Mouse (Mus musculus): ENCODE measurements at regions not wholly inside any gene's neighbourhood (a gene's known extent, or its start where the extent isn't known, plus 50 kb on each side); places are given as distances from the start of the nearest gene placed in this dataset.

DNA sequence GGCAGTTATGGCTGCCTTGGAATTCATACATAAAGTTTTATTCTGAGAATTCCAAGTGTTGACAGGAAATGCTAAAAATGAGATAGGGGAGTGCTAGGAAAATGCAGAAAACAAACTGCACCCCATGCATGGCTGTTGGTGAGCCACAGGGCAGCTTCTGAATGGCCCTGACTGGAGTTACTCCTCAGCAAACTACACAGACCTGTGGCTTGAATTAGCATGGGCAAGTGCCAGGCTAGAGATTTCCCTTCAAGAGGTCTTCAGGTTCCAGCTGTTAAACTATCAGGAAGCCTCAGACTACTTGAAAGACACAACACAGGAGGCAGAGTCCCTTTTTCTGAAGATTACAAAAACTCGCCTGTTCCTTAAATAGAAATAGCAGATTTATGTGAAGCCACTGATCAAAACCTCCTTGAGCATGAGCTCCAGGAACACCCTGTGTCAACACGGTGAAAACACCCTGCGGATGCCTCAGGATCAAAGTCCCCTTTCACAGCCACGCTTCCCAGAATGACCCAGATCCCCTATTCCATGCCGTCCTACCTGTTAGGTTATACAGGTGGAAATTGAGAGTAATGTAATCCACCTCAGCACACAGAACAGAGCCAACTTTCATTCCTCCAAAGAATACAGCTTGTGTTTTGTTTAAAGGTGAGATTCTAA lies 217.9 kb upstream of the Impg1 start:
- no peak overlapping the region for H3K4me3 ChIP-seq
- H3K27ac ChIP-seq, result no peak overlapping the region
- no peak overlapping the region for H3K9ac ChIP-seq
- H3K9me3 ChIP-seq, result no peaks in the 10 kb centered on the region
- WGBS, result 66% methylated on average over 5 of the region's 5 CpGs
- no peak for ATAC-seq (ENCODE audit: insufficient number of reproducible peaks, insufficient read depth, low FRiP score, low TSS enrichment)
- no peak overlapping the region for H3K4me2 ChIP-seq (replicated peaks)
- no peaks in the 10 kb centered on the region for H3K27me3 ChIP-seq
- H3K4me1 ChIP-seq, result no peaks in the 10 kb centered on the region
- H3K36me3 ChIP-seq, result no peaks in the 10 kb centered on the region

GRCm38 (mm10) chr9:80681709-80682108 lies 216.4 kb upstream of the Impg1 start:
- WGBS, result 88% methylated on average over 2 of the region's 2 CpGs

DNA sequence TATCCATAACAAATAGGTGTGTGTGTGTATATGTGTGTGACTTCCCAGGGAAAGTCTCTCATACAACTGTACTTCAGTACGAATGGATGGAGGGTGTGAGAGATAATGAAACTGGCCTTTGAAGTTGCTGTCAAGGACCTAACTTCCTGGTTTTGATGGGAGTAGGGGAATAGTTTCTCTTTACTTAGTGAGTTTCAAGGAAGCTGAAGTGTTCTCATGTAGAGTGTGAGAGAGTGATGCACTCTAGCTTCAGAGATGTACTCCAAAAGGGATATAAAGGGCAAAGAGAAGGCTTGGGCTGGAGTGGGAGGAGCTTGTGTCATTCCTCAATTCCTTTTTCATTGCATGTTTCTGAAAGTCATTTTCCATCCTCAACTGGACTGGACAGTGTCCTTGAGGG lies 206.2 kb upstream of the Impg1 start:
- H3K27ac ChIP-seq, result no peak overlapping the region
- no peak overlapping the region for H3K9ac ChIP-seq
- no peaks in the 10 kb centered on the region for H3K36me3 ChIP-seq
- H3K4me2 ChIP-seq (replicated peaks), result no peak overlapping the region
- H3K4me1 ChIP-seq, result no peaks in the 10 kb centered on the region
- no peaks in the 10 kb centered on the region for H3K27me3 ChIP-seq
- no peak overlapping the region for H3K4me3 ChIP-seq
- no peak for ATAC-seq (ENCODE audit: insufficient number of reproducible peaks, insufficient read depth, low FRiP score, low TSS enrichment)
- H3K9me3 ChIP-seq, result no peaks in the 10 kb centered on the region
- WGBS, result 91% methylated on average over 1 of the region's 1 CpGs

More at GRCm38 (mm10) chr9:80681709-80682108, 216.4 kb upstream of the Impg1 start:
- Histone ChIP-seq H3K27ac (no peak overlapping the region), H3K36me3 (no peaks in the 10 kb centered on the region), H3K9me3 (no peaks in the 10 kb centered on the region), H3K4me2 (replicated peaks) (no peak overlapping the region), H3K4me1 (no peaks in the 10 kb centered on the region), H3K4me3 (no peak overlapping the region), H3K27me3 (no peaks in the 10 kb centered on the region), H3K9ac (no peak overlapping the region)
- no peak for ATAC-seq (ENCODE audit: insufficient number of reproducible peaks, insufficient read depth, low FRiP score, low TSS enrichment)

- H3K9me3 ChIP-seq, result no peaks in the 10 kb centered on the region
- no peak overlapping the region for H3K27ac ChIP-seq
- H3K4me1 ChIP-seq, result no peaks in the 10 kb centered on the region
- H3K4me2 ChIP-seq (replicated peaks), result no peak overlapping the region
- no peaks in the 10 kb centered on the region for H3K27me3 ChIP-seq
- H3K9ac ChIP-seq, result no peak overlapping the region
- WGBS, result 65% methylated on average over 5 of the region's 5 CpGs
- no peak overlapping the region for H3K4me3 ChIP-seq
- no peaks in the 10 kb centered on the region for H3K36me3 ChIP-seq
- no peak for ATAC-seq (ENCODE audit: insufficient number of reproducible peaks, insufficient read depth, low FRiP score, low TSS enrichment)
Observed at GRCm38 (mm10) chr9:80668575-80669248, 203.4 kb upstream of the Impg1 start.

DNA sequence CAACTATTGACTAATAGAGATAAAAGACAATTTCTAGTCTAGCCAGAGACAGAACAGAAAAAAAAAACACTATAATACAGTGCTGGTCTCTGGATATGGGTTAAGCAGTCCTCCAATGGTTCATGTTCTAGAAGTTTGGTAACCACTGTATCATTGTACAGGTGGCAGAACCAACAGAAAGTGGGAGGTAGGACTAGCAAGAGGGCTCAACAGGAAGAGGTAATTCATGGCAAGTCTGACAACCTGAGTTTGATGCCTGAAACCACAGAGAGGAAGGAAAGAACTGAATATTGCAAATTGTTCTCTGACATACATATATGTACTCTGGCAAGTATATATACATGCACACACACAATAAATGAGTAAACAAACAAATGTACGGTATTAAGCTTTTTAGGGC lies 193.5 kb upstream of the Impg1 start:
- Histone ChIP-seq H3K4me3 (no peak overlapping the region), H3K9ac (no peak overlapping the region), H3K27me3 (no peaks in the 10 kb centered on the region), H3K9me3 (no peaks in the 10 kb centered on the region), H3K36me3 (no peaks in the 10 kb centered on the region), H3K27ac (no peak overlapping the region), H3K4me1 (no peaks in the 10 kb centered on the region), H3K4me2 (replicated peaks) (no peak overlapping the region)
- WGBS, result 75% methylated on average over 1 of the region's 1 CpGs
- ATAC-seq (ENCODE audit: insufficient number of reproducible peaks, insufficient read depth, low FRiP score, low TSS enrichment), result no peak

DNA sequence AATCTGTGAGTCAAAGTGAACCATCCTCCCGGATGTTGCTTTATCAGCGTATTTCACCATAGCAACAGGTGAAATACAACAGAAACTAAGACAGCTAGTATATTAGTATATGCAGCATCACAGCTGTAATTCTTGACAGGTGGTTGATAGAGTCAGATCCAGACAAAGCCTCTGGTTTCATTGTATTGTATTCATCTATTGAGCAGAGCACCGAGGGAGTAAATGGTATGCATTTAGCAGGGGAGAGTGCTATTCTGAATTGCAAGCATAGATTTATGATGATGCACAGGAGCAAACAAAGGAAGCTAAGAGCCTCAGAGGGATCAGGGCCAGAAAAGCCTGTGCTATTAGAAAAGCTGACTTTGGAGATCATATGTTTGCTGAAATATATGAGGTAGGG lies 149.8 kb upstream of the Impg1 start:
- Histone ChIP-seq H3K27me3 (no peaks in the 10 kb centered on the region), H3K9ac (no peak overlapping the region), H3K27ac (no peak overlapping the region), H3K36me3 (no peaks in the 10 kb centered on the region), H3K4me1 (no peaks in the 10 kb centered on the region), H3K4me3 (no peak overlapping the region), H3K9me3 (no peaks in the 10 kb centered on the region), H3K4me2 (replicated peaks) (no peak overlapping the region)
- 80% methylated on average over 3 of the region's 3 CpGs for WGBS
- ATAC-seq (ENCODE audit: insufficient number of reproducible peaks, insufficient read depth, low FRiP score, low TSS enrichment), result no peak

- Histone ChIP-seq H3K4me1 (no peaks in the 10 kb centered on the region), H3K4me3 (no peak overlapping the region), H3K9ac (no peak overlapping the region), H3K4me2 (replicated peaks) (no peak overlapping the region), H3K36me3 (no peaks in the 10 kb centered on the region), H3K27me3 (no peaks in the 10 kb centered on the region), H3K9me3 (no peaks in the 10 kb centered on the region), H3K27ac (no peak overlapping the region)
- no peak for ATAC-seq (ENCODE audit: insufficient number of reproducible peaks, insufficient read depth, low FRiP score, low TSS enrichment)
Observed at GRCm38 (mm10) chr9:80600019-80600418, 134.7 kb upstream of the Impg1 start.

DNA sequence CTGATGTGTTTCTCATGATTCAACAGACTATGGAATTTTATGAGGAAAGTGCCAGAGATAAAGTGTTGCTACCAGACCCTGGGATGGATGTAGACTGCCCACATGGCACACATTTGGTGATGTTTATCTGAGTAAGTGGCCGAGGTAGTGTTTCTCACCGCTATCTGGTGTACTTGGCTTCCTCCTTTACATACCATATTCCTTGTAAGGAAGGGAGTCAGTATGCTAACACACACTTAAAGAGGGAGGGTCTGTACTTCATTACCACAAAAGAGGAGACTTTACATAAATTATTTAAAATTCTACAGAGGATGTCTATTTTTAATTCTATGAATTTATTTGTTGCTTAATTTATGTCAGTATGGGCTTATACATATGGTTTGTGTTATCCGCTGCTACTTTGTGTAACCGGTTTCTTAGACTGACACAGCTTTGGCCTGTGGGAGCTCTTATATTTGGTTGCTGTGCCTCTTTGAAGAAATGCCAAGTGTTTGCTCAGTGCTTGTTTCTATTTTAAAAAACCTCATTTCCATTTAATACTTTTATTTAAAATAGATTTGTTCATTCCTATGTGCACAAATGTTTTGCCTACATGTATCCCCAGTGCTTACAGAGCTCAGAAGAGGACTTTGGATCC lies 100.2 kb upstream of the Impg1 start:
- Histone ChIP-seq H3K36me3 (no peaks in the 10 kb centered on the region), H3K9me3 (no peaks in the 10 kb centered on the region), H3K4me3 (no peak overlapping the region), H3K27me3 (no peaks in the 10 kb centered on the region), H3K9ac (no peak overlapping the region), H3K4me1 (no peaks in the 10 kb centered on the region), H3K4me2 (replicated peaks) (no peak overlapping the region), H3K27ac (no peak overlapping the region)
- WGBS, result 33% methylated on average over 4 of the region's 4 CpGs
- ATAC-seq (ENCODE audit: insufficient number of reproducible peaks, insufficient read depth, low FRiP score, low TSS enrichment), result 0 out of 2 replicates have a peak, but pooled peaks have one; percentile 35

GRCm38 (mm10) chr9:80563655-80564054 lies 98.4 kb upstream of the Impg1 start:
- 54% methylated on average over 2 of the region's 2 CpGs for WGBS
- ATAC-seq (ENCODE audit: insufficient number of reproducible peaks, insufficient read depth, low FRiP score, low TSS enrichment), result no peak

GRCm38 (mm10) chr9:80555531-80556067 lies 90.3 kb upstream of the Impg1 start:
- Histone ChIP-seq H3K4me2 (replicated peaks) (no peak overlapping the region), H3K27me3 (no peaks in the 10 kb centered on the region), H3K27ac (no peak overlapping the region), H3K9ac (no peak overlapping the region), H3K4me1 (no peaks in the 10 kb centered on the region), H3K9me3 (no peaks in the 10 kb centered on the region), H3K4me3 (no peak overlapping the region), H3K36me3 (no peaks in the 10 kb centered on the region)
- 60% methylated on average over 1 of the region's 1 CpGs for WGBS
- ATAC-seq (ENCODE audit: insufficient number of reproducible peaks, insufficient read depth, low FRiP score, low TSS enrichment), result no peak

More at GRCm38 (mm10) chr9:80563655-80564054, 98.4 kb upstream of the Impg1 start:
- Histone ChIP-seq H3K4me2 (replicated peaks) (no peak overlapping the region), H3K27ac (no peak overlapping the region), H3K36me3 (no peaks in the 10 kb centered on the region), H3K27me3 (no peaks in the 10 kb centered on the region), H3K9ac (no peak overlapping the region), H3K4me3 (no peak overlapping the region), H3K9me3 (no peaks in the 10 kb centered on the region), H3K4me1 (no peaks in the 10 kb centered on the region)
